Mouse (Mus musculus) neural tube, embryonic 11.5 days (tissue): ENCODE data around the gene Pdxp. TPM values are rescaled to one million over a fixed set of nuclear protein-coding genes. Genes with fewer than 3 reads are reported as not detected.

Experiments used
- ATAC-seq: fragments of 200-750 bp; cut with Nextera tagmentation; 2 replicates; pipeline ENCODE4 v1.8.0; 2017; ENCODE audit warnings: moderate number of reproducible peaks, mild to moderate bottlenecking, moderate TSS enrichment, moderate library complexity; ENCODE audit not compliant: insufficient read depth, low FRiP score, low TSS enrichment
- DNase-seq: peaks from one replicate; pipeline ENCODE4 v3.0.0-alpha.2; 2015; ENCODE audit warnings: low spot score
- H3K27ac ChIP-seq: fragments of 300-500 bp; sonication (generic); 2 replicates; pipeline ENCODE4 v1.5.1; 2014; ENCODE audit warnings: low read depth, mild to moderate bottlenecking, low read length
- H3K27me3 ChIP-seq: fragments of 300-500 bp; sonication (generic); 2 replicates; pipeline ENCODE4 v1.6.1; 2014; ENCODE audit warnings: mild to moderate bottlenecking, low read length, mixed read lengths; ENCODE audit not compliant: control insufficient read depth, insufficient read depth
- H3K36me3 ChIP-seq: fragments of 300-500 bp; sonication (generic); 2 replicates; pipeline ENCODE4 v1.6.1; 2014; ENCODE audit warnings: mild to moderate bottlenecking, low read length, moderate library complexity, mixed read lengths; ENCODE audit not compliant: control insufficient read depth, insufficient read depth
- H3K4me1 ChIP-seq: fragments of 300-500 bp; sonication (generic); 2 replicates; pipeline ENCODE4 v1.6.1; 2014; ENCODE audit warnings: low read length, mixed read lengths; ENCODE audit not compliant: control insufficient read depth, insufficient read depth
- H3K4me2 ChIP-seq: fragments of 300-500 bp; sonication (generic); 2 replicates; pipeline ENCODE4 v1.6.1; 2014; ENCODE audit warnings: low read depth, mild to moderate bottlenecking, moderate library complexity
- H3K4me3 ChIP-seq: fragments of 300-500 bp; sonication (generic); 2 replicates; pipeline ENCODE4 v1.5.1; 2014; ENCODE audit warnings: low read depth, low read length
- H3K9ac ChIP-seq: fragments of 300-500 bp; sonication (generic); 2 replicates; pipeline ENCODE4 v1.6.1; 2014; ENCODE audit warnings: mild to moderate bottlenecking, low read length
- H3K9me3 ChIP-seq: fragments of 300-500 bp; sonication (generic); 2 replicates; pipeline ENCODE4 v1.6.1; 2016; ENCODE audit warnings: low read length; ENCODE audit not compliant: control insufficient read depth
- WGBS: fragments of 180-500 bp; shearing (Covaris S2); extraction: QIAGEN DNeasy Blood & Tissue Kit; methylation state at CpG from one replicate; pipeline ENCODE4 v1.1.7; 2014; 5-methylcytosine and 5-hydroxymethylcytosine counted together
- polyA plus RNA-seq: library from polyadenylated mRNA; unstranded; fragments of >200 nt; fragmentation: Nextera tagmentation; extraction: Ambion mirVana; gene quantifications from 2 replicates; pipeline ENCODE4 v1.2.1, GENCODE M21; 2014

Pdxp gene
- polyA plus RNA-seq, 1 experiment from 2014 or later, result 34.9 TPM

GRCm38 (mm10) chr15:78895741-78896140 is 18.0 kb upstream of the Pdxp start:
- H3K27me3 ChIP-seq, result no peaks in the 10 kb centered on the region
- ATAC-seq (no peak), DNase-seq (no peak)
- no peak overlapping the region for H3K4me2 ChIP-seq
- 88% methylated on average over 2 of the region's 2 CpGs for WGBS
- H3K27ac ChIP-seq, result no peak overlapping the region
- no peak overlapping the region for H3K4me3 ChIP-seq
- no peak overlapping the region for H3K9ac ChIP-seq
- 0 out of 2 replicates have a peak, but pooled peaks cover 3% of the 10 kb centered on the region for H3K36me3 ChIP-seq
- H3K4me1 ChIP-seq, result peaks cover 11% of the 10 kb centered on the region
- no peaks in the 10 kb centered on the region for H3K9me3 ChIP-seq

GRCm38 (mm10) chr15:78896149-78896548 is 17.6 kb upstream of the Pdxp start:
- no peak for ATAC-seq
- H3K4me3 ChIP-seq, result no peak overlapping the region
- H3K4me2 ChIP-seq, result no peak overlapping the region
- peaks cover 12% of the 10 kb centered on the region for H3K4me1 ChIP-seq
- no peaks in the 10 kb centered on the region for H3K9me3 ChIP-seq
- no peaks in the 10 kb centered on the region for H3K27me3 ChIP-seq
- H3K9ac ChIP-seq, result no peak overlapping the region
- 0 out of 2 replicates have a peak, but pooled peaks cover 3% of the 10 kb centered on the region for H3K36me3 ChIP-seq
- 80% methylated on average over 3 of the region's 3 CpGs for WGBS
- no peak overlapping the region for H3K27ac ChIP-seq
- DNase-seq, result no peak

- Histone ChIP-seq H3K4me3 (no peak overlapping the region), H3K4me1 (peaks cover 12% of the 10 kb centered on the region), H3K27me3 (no peaks in the 10 kb centered on the region), H3K27ac (no peak overlapping the region), H3K4me2 (no peak overlapping the region), H3K9ac (no peak overlapping the region), H3K9me3 (no peaks in the 10 kb centered on the region), H3K36me3 (no peaks in the 10 kb centered on the region)
- ATAC-seq (no peak), DNase-seq (no peak)
- WGBS, result 91% methylated on average over 4 of the region's 4 CpGs
Observed at GRCm38 (mm10) chr15:78897488-78897887, 16.2 kb upstream of the Pdxp start.

- 49% methylated on average over 6 of the region's 6 CpGs for WGBS
- Histone ChIP-seq H3K9ac (no peak overlapping the region), H3K9me3 (no peaks in the 10 kb centered on the region), H3K4me2 (no peak overlapping the region), H3K4me3 (peak overlapping the region; percentile 54; the same call in 1 of the 2 replicates), H3K27me3 (no peaks in the 10 kb centered on the region), H3K4me1 (peaks cover 12% of the 10 kb centered on the region), H3K36me3 (no peaks in the 10 kb centered on the region), H3K27ac (no peak overlapping the region)
- DNase-seq (no peak), ATAC-seq (no peak)
Observed at GRCm38 (mm10) chr15:78898507-78899001, 15.2 kb upstream of the Pdxp start.

- WGBS, result 1% methylated on average over 20 of the region's 20 CpGs
- no peaks in the 10 kb centered on the region for H3K27me3 ChIP-seq
- DNase-seq, result no peak
- peak within 1 kb of the TSS; percentile 30 for H3K9ac ChIP-seq
- H3K4me1 ChIP-seq, result peaks cover 12% of the 10 kb centered on the region
- no peak for ATAC-seq
- no peaks in the 10 kb centered on the region for H3K9me3 ChIP-seq
- H3K27ac ChIP-seq, result no peak within 1 kb of the TSS
- peak within 1 kb of the TSS; percentile 91 for H3K4me2 ChIP-seq
- no peaks in the 10 kb centered on the region for H3K36me3 ChIP-seq
- peak within 1 kb of the TSS; percentile 54 for H3K4me3 ChIP-seq
Observed at GRCm38 (mm10) chr15:78899409-78899739, 14.3 kb upstream of the Pdxp start, which contains the start of gene Gm49510. Gm49510 (plus strand) TSS chr15:78899667.

- 1% methylated on average over 46 of the region's 47 CpGs for WGBS
- no peak within 1 kb of the TSS for H3K27ac ChIP-seq
Observed at GRCm38 (mm10) chr15:78899740-78900584, 13.8 kb upstream of the Pdxp start, which contains the start of gene Sh3bp1. Sh3bp1 (plus strand) TSS chr15:78899768.

GRCm38 (mm10) chr15:78900585-78901421 is 12.9 kb upstream of the Pdxp start:
- Histone ChIP-seq H3K27me3 (no peaks in the 10 kb centered on the region), H3K4me3 (peak overlapping the region; percentile 54), H3K4me1 (peaks cover 11% of the 10 kb centered on the region), H3K9ac (peak overlapping the region; percentile 30), H3K27ac (no peak overlapping the region), H3K4me2 (peak overlapping the region; percentile 91), H3K9me3 (no peaks in the 10 kb centered on the region), H3K36me3 (no peaks in the 10 kb centered on the region)
- ATAC-seq, result no peak
- DNase-seq, result no peak
- WGBS, result 18% methylated on average over 18 of the region's 18 CpGs

More at GRCm38 (mm10) chr15:78899740-78900584, 13.8 kb upstream of the Pdxp start, which contains the start of gene Sh3bp1:
- peak within 1 kb of the TSS; percentile 91 for H3K4me2 ChIP-seq
- ATAC-seq (no peak), DNase-seq (peak; percentile 66)
- H3K27me3 ChIP-seq, result no peaks in the 10 kb centered on the region
- H3K9ac ChIP-seq, result peak within 1 kb of the TSS; percentile 30
- H3K9me3 ChIP-seq, result no peaks in the 10 kb centered on the region
- H3K36me3 ChIP-seq, result no peaks in the 10 kb centered on the region
- H3K4me3 ChIP-seq, result peak within 1 kb of the TSS; percentile 54
- peaks cover 12% of the 10 kb centered on the region for H3K4me1 ChIP-seq

- Histone ChIP-seq H3K36me3 (no peaks in the 10 kb centered on the region; the same call in 1 of the 2 replicates), H3K4me1 (peaks cover 9% of the 10 kb centered on the region), H3K27me3 (no peaks in the 10 kb centered on the region), H3K9me3 (no peaks in the 10 kb centered on the region), H3K4me2 (peak overlapping the region; percentile 91), H3K4me3 (peak overlapping the region; percentile 54), H3K27ac (no peak overlapping the region), H3K9ac (no peak overlapping the region; the same call in 1 of the 2 replicates)
- ATAC-seq (no peak), DNase-seq (no peak)
- WGBS, result 36% methylated on average over 8 of the region's 8 CpGs
Observed at GRCm38 (mm10) chr15:78901422-78901789, 12.3 kb upstream of the Pdxp start.
